Mouse (Mus musculus) lung, adult 2 months (tissue): ENCODE data around the gene Ldb3.

ENCODE experiments used
- CTCF ChIP-seq: fragments of 200-500 bp; IDR thresholded peaks from 2 replicates; pipeline ENCODE4 v1.5.1; 2011; ENCODE audit warnings: mild to moderate bottlenecking, low read length, control low read depth; ENCODE audit not compliant: insufficient read depth
- POLR2A ChIP-seq: fragments of 200-500 bp; IDR thresholded peaks from 2 replicates; pipeline ENCODE4 v1.6.1; 2011; ENCODE audit warnings: low read depth, mild to moderate bottlenecking, control low read depth, low read length, borderline replicate concordance; ENCODE audit errors: extremely low read depth

DNA sequence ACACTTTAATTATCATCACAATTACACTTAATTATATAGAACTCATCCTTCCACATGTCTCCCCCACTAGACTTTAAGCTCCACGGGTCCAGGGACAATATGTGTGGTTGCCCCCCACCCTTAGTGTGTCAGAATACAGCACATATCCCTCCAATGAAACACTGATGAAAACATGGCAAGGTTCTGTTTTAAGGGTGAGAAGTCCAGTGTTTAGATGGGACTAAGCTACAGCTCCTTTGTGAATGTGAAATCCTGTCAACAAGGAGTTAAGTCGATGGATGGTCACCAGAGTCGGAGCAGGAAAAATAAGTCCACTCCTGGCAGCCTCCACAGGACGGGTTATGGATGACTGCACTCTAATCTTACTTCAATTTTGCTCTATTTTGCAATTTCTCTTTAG lies 88.2 kb downstream of the Ldb3 start:
- no peak for TF ChIP-seq CTCF
- TF ChIP-seq POLR2A: no peak
